In genomic region chr1:160792686-160793355, GRCm38 (mm10) we compare ENCODE assay signal across 8 mouse cellular contexts. TPM values are rescaled to one million over a fixed set of nuclear protein-coding genes. Genes with fewer than 3 reads are reported as not detected.
DNase-seq lines count a peak whose midpoint lies in the region; ATAC-seq and TF ChIP-seq lines count a peak whose summit lies in the region.

TSS of gene Rabgap1l (minus strand) at chr1:160793211.

- under 1% methylated on average over 50 of the region's 67 CpGs for WGBS in cerebellum, adult 2 months
- WGBS in hindbrain, embryonic 10.5 days: under 1% methylated on average over 67 of the region's 67 CpGs
- 6% methylated on average over 30 of the region's 67 CpGs for WGBS in lung, postnatal 0 days

- no peak for TF ChIP-seq EP300 in MEL (IDR thresholded peaks at IDR 0.05; ENCODE audit: low read depth in 1 of 2, low read length in 2 of 2)
- TF ChIP-seq EP300 in lung, postnatal 0 days (IDR thresholded peaks at IDR 0.05): no peak

- peak within 1 kb of the TSS; percentile 95 for H3K27ac ChIP-seq in MEL (ENCODE audit: control insufficient read depth, low read depth, low read length)
- peak within 1 kb of the TSS; percentile 70 for H3K27ac ChIP-seq in cerebellum, adult 2 months (ENCODE audit: insufficient read depth, low read length)
- peak within 1 kb of the TSS; percentile 90 for H3K27ac ChIP-seq in hindbrain, embryonic 10.5 days
- H3K27ac ChIP-seq in lung, postnatal 0 days (ENCODE audit: low read length): peak within 1 kb of the TSS; percentile 78

- H3K79me2 ChIP-seq in MEL (ENCODE audit: control insufficient read depth, insufficient read depth, low read length, poor library complexity): peaks cover 25% of the 10 kb centered on the region

- H3K9ac ChIP-seq in MEL (ENCODE audit: control insufficient read depth, low read depth, low read length, poor library complexity, severe bottlenecking): peak within 1 kb of the TSS; percentile 89
- peak within 1 kb of the TSS; percentile 75 for H3K9ac ChIP-seq in lung, postnatal 0 days (replicated peaks; ENCODE audit: low read depth)

- TF ChIP-seq CTCF in MEL (IDR thresholded peaks at IDR 0.05 in 2 of 3, conservative IDR thresholded peaks at IDR 0.05 in 1 of 3; ENCODE audit: control insufficient read depth in 1 of 3, insufficient read depth in 1 of 3, low read depth in 2 of 3, low read length in 3 of 3, poor library complexity in 1 of 3, severe bottlenecking in 1 of 3): no peak
- TF ChIP-seq CTCF in cerebellum, adult 2 months (IDR thresholded peaks at IDR 0.05; ENCODE audit: borderline replicate concordance, insufficient read depth, low read depth, low read length): no peak
- TF ChIP-seq CTCF in lung, postnatal 0 days (IDR thresholded peaks at IDR 0.05): no peak

- ATAC-seq in lung, postnatal 0 days: peak; percentile 98

- DNase-seq in MEL (ENCODE audit: low read depth, low spot score): peak; percentile 92
- DNase-seq in cerebellum, adult 2 months: peak; percentile 83 to 90
- DNase-seq in forelimb bud, embryonic 11.5 days (ENCODE audit: low read depth, low spot score): peak; percentile 92
- DNase-seq in hindbrain, embryonic 10.5 days (ENCODE audit: low spot score): peak; percentile 87
- peak; percentile 83 for DNase-seq in layer of hippocampus, adult 9-11 months
- DNase-seq in lung, postnatal 0 days (ENCODE audit: low spot score): peak; percentile 97
- peak; percentile 57 for DNase-seq in ovary, postnatal 14 days (ENCODE audit: low spot score)
- peak; percentile 94 for DNase-seq in thymus, postnatal 14 days

- TF ChIP-seq RAD21 in MEL (IDR thresholded peaks at IDR 0.05; ENCODE audit: low read depth, low read length): no peak

- H3K4me2 ChIP-seq in lung, postnatal 0 days (replicated peaks; ENCODE audit: low read depth, low read length): peak within 1 kb of the TSS; percentile 97

- TF ChIP-seq POLR2A in MEL (IDR thresholded peaks at IDR 0.05; ENCODE audit: control insufficient read depth in 1 of 2, insufficient read depth in 1 of 2, low read depth in 1 of 2, low read length in 2 of 2, poor library complexity in 1 of 2): peak; percentile 69 to 82; a peak in 3 of 4 replicates
- peak; percentile 53 for TF ChIP-seq POLR2A in cerebellum, adult 2 months (IDR thresholded peaks at IDR 0.05; ENCODE audit: borderline replicate concordance, insufficient read depth, low read length)

- no peaks in the 10 kb centered on the region for H3K27me3 ChIP-seq in MEL (ENCODE audit: control insufficient read depth in 1 of 2, insufficient read depth in 2 of 2, low read length in 2 of 2)
- no peaks in the 10 kb centered on the region for H3K27me3 ChIP-seq in cerebellum, adult 2 months (ENCODE audit: control insufficient read depth, insufficient read depth, low read length)
- 0 out of 2 replicates have a peak, but pooled peaks cover 4% of the 10 kb centered on the region for H3K27me3 ChIP-seq in hindbrain, embryonic 10.5 days (ENCODE audit: insufficient read depth, poor library complexity, severe bottlenecking)
- H3K27me3 ChIP-seq in lung, postnatal 0 days (replicated peaks; ENCODE audit: insufficient read depth, low read length): no peaks in the 10 kb centered on the region

- H3K4me3 ChIP-seq in MEL (ENCODE audit: control insufficient read depth in 1 of 2, insufficient read depth in 1 of 2, low read depth in 2 of 2, low read length in 2 of 2): peak within 1 kb of the TSS; percentile 70 to 84
- peak within 1 kb of the TSS; percentile 91 for H3K4me3 ChIP-seq in cerebellum, adult 2 months (replicated peaks; ENCODE audit: insufficient read depth, low read depth, low read length)
- peak within 1 kb of the TSS; percentile 92 for H3K4me3 ChIP-seq in hindbrain, embryonic 10.5 days
- peak within 1 kb of the TSS; percentile 97 for H3K4me3 ChIP-seq in lung, postnatal 0 days (ENCODE audit: low read depth, low read length)

- H3K36me3 ChIP-seq in MEL (ENCODE audit: control insufficient read depth in 1 of 2, insufficient read depth in 2 of 2, low read length in 2 of 2): peaks cover 0 to 24% of the 10 kb centered on the region in 2 experiments; a peak in 2 of 4 replicates
- no peaks in the 10 kb centered on the region for H3K36me3 ChIP-seq in hindbrain, embryonic 10.5 days
- no peaks in the 10 kb centered on the region for H3K36me3 ChIP-seq in lung, postnatal 0 days (ENCODE audit: insufficient read depth, low read length)

- peaks cover 15 to 33% of the 10 kb centered on the region in 2 experiments for H3K4me1 ChIP-seq in MEL (ENCODE audit: control insufficient read depth in 1 of 2, insufficient read depth in 2 of 2, low read length in 2 of 2)
- no peaks in the 10 kb centered on the region for H3K4me1 ChIP-seq in cerebellum, adult 2 months (ENCODE audit: control insufficient read depth, insufficient read depth, low read length)
- peaks cover 13% of the 10 kb centered on the region; the same call in 1 of the 2 replicates for H3K4me1 ChIP-seq in hindbrain, embryonic 10.5 days (replicated peaks)
- H3K4me1 ChIP-seq in lung, postnatal 0 days (ENCODE audit: insufficient read depth, low read depth, low read length): peaks cover 8% of the 10 kb centered on the region; the same call in 1 of the 2 replicates

- no peaks in the 10 kb centered on the region for H3K9me3 ChIP-seq in MEL (replicated peaks; ENCODE audit: insufficient read depth, low read length)
- H3K9me3 ChIP-seq in hindbrain, embryonic 10.5 days: no peaks in the 10 kb centered on the region
- no peaks in the 10 kb centered on the region for H3K9me3 ChIP-seq in lung, postnatal 0 days (ENCODE audit: low read length)

TF ChIP-seq in MEL, 35 proteins besides CTCF, POLR2A, EP300 and RAD21:
- TF ChIP-seq POLR2AphosphoS2 (IDR thresholded peaks at IDR 0.05; ENCODE audit: low read length) (peak; percentile 62; the same call in 1 of the 2 replicates), MAZ (IDR thresholded peaks at IDR 0.05; ENCODE audit: low read depth, low read length) (peak; percentile 99), TAL1 (IDR thresholded peaks at IDR 0.05; ENCODE audit: low read length) (no peak), ZMIZ1 (IDR thresholded peaks at IDR 0.05; ENCODE audit: low read depth, low read length) (0 out of 2 replicates have a peak, but pooled peaks have one; percentile 47), RCOR1 (IDR thresholded peaks at IDR 0.05; ENCODE audit: low read depth, low read length) (no peak), MAX (IDR thresholded peaks at IDR 0.05; ENCODE audit: low read length) (no peak), NRF1 (IDR thresholded peaks at IDR 0.05; ENCODE audit: insufficient read depth, low read depth, low read length, poor library complexity, severe bottlenecking) (peak; percentile 36; the same call in 1 of the 2 replicates), ETS1 (IDR thresholded peaks at IDR 0.05; ENCODE audit: low read depth, low read length) (peak; percentile 37; the same call in 1 of the 2 replicates), UBTF (IDR thresholded peaks at IDR 0.05; ENCODE audit: borderline replicate concordance, insufficient read depth, low read depth, low read length) (0 out of 2 replicates have a peak, but pooled peaks have one; percentile 26), HCFC1 (IDR thresholded peaks at IDR 0.05; ENCODE audit: low read depth, low read length) (peak; percentile 49), MXI1 (IDR thresholded peaks at IDR 0.05; ENCODE audit: low read depth, low read length) (0 out of 2 replicates have a peak, but pooled peaks have one; percentile 21), USF1 (IDR thresholded peaks at IDR 0.05; ENCODE audit: low read depth, low read length) (no peak), NELFE (IDR thresholded peaks at IDR 0.05; ENCODE audit: low read depth, low read length) (peak; percentile 69), POLR2AphosphoS5 (IDR thresholded peaks at IDR 0.05; ENCODE audit: borderline replicate concordance, low read depth, low read length) (peak; percentile 34; the same call in 1 of the 2 replicates), ELF1 (IDR thresholded peaks at IDR 0.05; ENCODE audit: low read depth, low read length) (peak; percentile 54; the same call in 1 of the 2 replicates)
TF ChIP-seq in MEL: peak in this region for 11.

RNA-seq across cellular contexts. Expression of gene Rabgap1l, which starts in this region (rescaled TPM):
- total RNA-seq in MEL (2012; rRNA removed): 24.0 and 26.2 TPM in 2 replicates
- 10 to 100 TPM in 1 of 2 experiments, not detected in 1; 24.1 TPM for polyA plus RNA-seq in MEL (2012; ENCODE audit: insufficient read depth in 1 of 2, insufficient read length in 2 of 2, low read depth in 1 of 2, low replicate concordance in 2 of 2, missing spikeins in 1 of 2)
- 57.7 and 67.5 TPM in 2 replicates for polyA plus RNA-seq in cerebellum, adult 2 months (2012; rRNA removed)
- polyA plus RNA-seq in hindbrain, embryonic 10.5 days (2016; fragmentation: Nextera tagmentation; extraction: Ambion mirVana): 8.0 and 9.8 TPM in 2 replicates
- polyA plus RNA-seq in lung, postnatal 0 days (2015; fragmentation: Nextera tagmentation; extraction: Ambion mirVana): 31.4 and 42.0 TPM in 2 replicates

Comparison
In these comparisons a context has a peak if more than half of its experiments do, and no peak if none do; other contexts are left out.
1. Peak in every context shown above with its lines: DNase-seq, ATAC-seq, H3K4me3 ChIP-seq and H3K27ac ChIP-seq.